Mouse (Mus musculus): ENCODE results near the gene Gm3667.
"Not testable (repeated sequence)": the region's sequence is repeated elsewhere in the genome, so short reads cannot be mapped to it uniquely, and the experiment has no call there.

The Gm3667 gene

GRCm38 (mm10) chr14:6889521-6890012, at the start of gene Gm3667:
Gene Gm3667, minus strand, starts transcription at chr14:6889962.
- DNase-seq (ENCODE audit: low spot score), result not testable (repeated sequence)

- DNase-seq (ENCODE audit: low spot score), result not testable (repeated sequence)
These were observed 10.1 kb upstream of the Gm3667 start for GRCm38 (mm10) chr14:6899881-6900280.

- DNase-seq (ENCODE audit: low spot score), result not testable (repeated sequence)
These were observed 951 bp downstream of the Gm3667 start for GRCm38 (mm10) chr14:6888811-6889210.

GRCm38 (mm10) chr14:6840211-6840610, 49.6 kb downstream of the Gm3667 start, which contains the start of gene Gm3642:
Gene Gm3642, minus strand, starts transcription at chr14:6840311.
- DNase-seq (ENCODE audit: low spot score), result not testable (repeated sequence)

- DNase-seq (ENCODE audit: low spot score), result not testable (repeated sequence)
These were observed 66.5 kb downstream of the Gm3667 start for GRCm38 (mm10) chr14:6823297-6823696.

All from embryo, embryonic 10 days (tissue).